Mouse (Mus musculus) heart, embryonic 14.5 days (tissue): Measurements from ENCODE around the gene Ccdc103. TPM values are rescaled to one million over a fixed set of nuclear protein-coding genes. Genes with fewer than 3 reads are reported as not detected.

Source experiments
- ATAC-seq: fragments of 200-750 bp; cut with Nextera tagmentation; 2 replicates; pipeline ENCODE4 v1.8.0; 2017; ENCODE audit warnings: low read depth, moderate TSS enrichment; ENCODE audit not compliant: insufficient number of reproducible peaks, insufficient read depth, low FRiP score
- H3K27ac ChIP-seq, 2 experiments: fragments of 200-500 bp in 1 of 2; fragments of 300-500 bp in 1 of 2; sonication (generic) in 1 of 2; replicated peaks in 1 of 2; 2 replicates each; pipeline ENCODE4 v1.5.1; 2012 to 2014; ENCODE audit warnings: low read depth in 2 of 2, low read length in 2 of 2, control low read depth in 1 of 2, mild to moderate bottlenecking in 1 of 2, mixed read lengths in 1 of 2; ENCODE audit not compliant: control insufficient read depth in 1 of 2, insufficient read depth in 1 of 2
- H3K27me3 ChIP-seq: fragments of 300-500 bp; sonication (generic); 2 replicates; pipeline ENCODE4 v1.6.1; 2014; ENCODE audit warnings: mild to moderate bottlenecking, low read length, control low read depth; ENCODE audit not compliant: control insufficient read depth, insufficient read depth
- H3K36me3 ChIP-seq: fragments of 300-500 bp; sonication (generic); 2 replicates; pipeline ENCODE4 v1.6.1; 2014; ENCODE audit warnings: mild to moderate bottlenecking, control low read depth, low read length, mixed read lengths; ENCODE audit not compliant: control insufficient read depth, insufficient read depth
- H3K4me1 ChIP-seq, 2 experiments: fragments of 200-500 bp in 1 of 2; fragments of 300-500 bp in 1 of 2; sonication (generic) in 1 of 2; 2 replicates each; pipeline ENCODE4 v1.6.1; 2012 to 2014; ENCODE audit warnings: low read length in 2 of 2, control low read depth in 1 of 2, mixed read lengths in 1 of 2; ENCODE audit not compliant: control insufficient read depth in 2 of 2, insufficient read depth in 2 of 2
- H3K4me2 ChIP-seq: fragments of 300-500 bp; sonication (generic); 2 replicates; pipeline ENCODE4 v1.6.1; 2014; ENCODE audit warnings: mild to moderate bottlenecking, low read length
- H3K4me3 ChIP-seq, 2 experiments: fragments of 200-500 bp in 1 of 2; fragments of 300-500 bp in 1 of 2; sonication (generic) in 1 of 2; 2 replicates each; pipeline ENCODE4 v1.5.1; 2012 to 2014; ENCODE audit warnings: low read length in 2 of 2, mild to moderate bottlenecking in 2 of 2, control low read depth in 1 of 2, low read depth in 1 of 2, moderate library complexity in 1 of 2; ENCODE audit not compliant: control insufficient read depth in 1 of 2, insufficient read depth in 1 of 2
- H3K9ac ChIP-seq: fragments of 300-500 bp; sonication (generic); 2 replicates; pipeline ENCODE4 v1.6.1; 2014; ENCODE audit warnings: mild to moderate bottlenecking, low read length
- H3K9me3 ChIP-seq: fragments of 300-500 bp; sonication (generic); 2 replicates; pipeline ENCODE4 v1.6.1; 2016; ENCODE audit warnings: low read length, control low read depth; ENCODE audit not compliant: control insufficient read depth
- WGBS: fragments of 180-500 bp; shearing (Covaris S2); extraction: QIAGEN DNeasy Blood & Tissue Kit; methylation state at CpG from one replicate; pipeline ENCODE4 v1.1.7; 2014; 5-methylcytosine and 5-hydroxymethylcytosine counted together
- polyA plus RNA-seq: library from polyadenylated mRNA; unstranded; fragments of >200 nt; fragmentation: Nextera tagmentation; extraction: Ambion mirVana; gene quantifications from 2 replicates; pipeline ENCODE4 v1.2.1, GENCODE M21; 2014

The Ccdc103 gene
- polyA plus RNA-seq, 1 experiment from 2014 or later, result 0.70 TPM

GRCm38 (mm10) chr11:102925351-102925717 lies 44.3 kb downstream of the Ccdc103 start:
- no peaks in the 10 kb centered on the region for H3K9me3 ChIP-seq
- H3K27ac ChIP-seq, result peak overlapping the region; percentile 83 to 89
- H3K27me3 ChIP-seq, result no peaks in the 10 kb centered on the region
- H3K4me1 ChIP-seq, result peaks cover 0 to 16% of the 10 kb centered on the region in 2 experiments; a peak in 1 of 4 replicates
- H3K4me2 ChIP-seq, result peak overlapping the region; percentile 68
- peak overlapping the region; percentile 77 for H3K9ac ChIP-seq
- peaks cover 8% of the 10 kb centered on the region; the same call in 1 of the 2 replicates for H3K36me3 ChIP-seq
- peak; percentile 41; the same call in 1 of the 2 replicates for ATAC-seq
- peak overlapping the region; percentile 73 to 94 for H3K4me3 ChIP-seq
- 2% methylated on average over 10 of the region's 10 CpGs for WGBS

GRCm38 (mm10) chr11:102930672-102931071 lies 49.7 kb downstream of the Ccdc103 start:
- no peak overlapping the region for H3K9ac ChIP-seq
- 83% methylated on average over 10 of the region's 10 CpGs for WGBS

More at GRCm38 (mm10) chr11:102930672-102931071, 49.7 kb downstream of the Ccdc103 start:
- no peak overlapping the region for H3K27ac ChIP-seq
- ATAC-seq, result no peak
- no peak overlapping the region for H3K4me2 ChIP-seq
- no peaks in the 10 kb centered on the region for H3K27me3 ChIP-seq
- no peaks in the 10 kb centered on the region for H3K9me3 ChIP-seq
- no peaks in the 10 kb centered on the region for H3K36me3 ChIP-seq
- H3K4me3 ChIP-seq, result no peak overlapping the region
- H3K4me1 ChIP-seq, result no peaks in the 10 kb centered on the region

Other genes starting within 250 kb of the Ccdc103 start
- gene Meioc, start 217.5 kb upstream of the Ccdc103 start, polyA plus RNA-seq, result 1.1 TPM in 2 replicates
- 31.9 and 36.1 TPM in 2 replicates for gene Ccdc43, start 183.4 kb upstream of the Ccdc103 start, polyA plus RNA-seq
- gene Adam11, start 119.8 kb upstream of the Ccdc103 start, polyA plus RNA-seq, result 5.9 and 7.3 TPM in 2 replicates
- gene Gjc1, start 61.5 kb upstream of the Ccdc103 start, polyA plus RNA-seq, result 53.8 and 54.9 TPM in 2 replicates
- 0.61 and 0.67 TPM in 2 replicates for gene Higd1b, start 45.4 kb upstream of the Ccdc103 start, polyA plus RNA-seq
- 100 and 103 TPM in 2 replicates for gene Eftud2, start 219 bp upstream of the Ccdc103 start, polyA plus RNA-seq
- gene Fam187a, start 4.0 kb downstream of the Ccdc103 start, polyA plus RNA-seq, result not detected in 2 replicates
- 0.15 TPM in 1 of 2 replicates, not detected in the other for gene Gfap, start 19.7 kb downstream of the Ccdc103 start, polyA plus RNA-seq
- 4.2 and 4.7 TPM in 2 replicates for gene Kif18b, start 43.9 kb downstream of the Ccdc103 start, polyA plus RNA-seq
- 0.71 and 1.5 TPM in 2 replicates for gene C1ql1, start 65.5 kb downstream of the Ccdc103 start, polyA plus RNA-seq
- gene Nmt1, start 147.0 kb downstream of the Ccdc103 start, polyA plus RNA-seq, result 47.8 and 51.7 TPM in 2 replicates
- gene Dcakd, start 147.1 kb downstream of the Ccdc103 start, polyA plus RNA-seq, result 93.8 and 99.4 TPM in 2 replicates
- 6.9 and 7.4 TPM in 2 replicates for gene Plcd3, start 220.5 kb downstream of the Ccdc103 start, polyA plus RNA-seq
- 13.3 TPM in 2 replicates for gene Acbd4, start 220.5 kb downstream of the Ccdc103 start, polyA plus RNA-seq
- 3.4 and 3.7 TPM in 2 replicates for gene Hexim1, start 235.0 kb downstream of the Ccdc103 start, polyA plus RNA-seq